Mouse (Mus musculus) T-helper 1 cell (primary cell): Measurements from ENCODE around the gene Ssr1.

Experiments
- in situ Hi-C: fragments of 300-600 bp; cut with MboI, MseI; formaldehyde crosslinking; loops from one replicate; pipeline ENCODE4 v1.15.1; 2025; ENCODE audit warnings: high pct_unique_total_duplicates

The Ssr1 gene

GRCm38 (mm10) chr13:37993704-37994404 lies at the start of gene Ssr1:
TSS of gene Ssr1 (minus strand) at chr13:37994217.
- in situ Hi-C loops = loop anchor here (5.0 kb wide), 1 partner anchor 43 kb away; the partner anchor contains the start of genes Cage1 and Riok1

GRCm38 (mm10) chr13:38037811-38038210 lies 43.8 kb upstream of the Ssr1 start:
- in situ Hi-C loops = loop anchor here (5.0 kb wide), 1 partner anchor 46 kb away; the partner anchor contains the start of gene Ssr1

DNA sequence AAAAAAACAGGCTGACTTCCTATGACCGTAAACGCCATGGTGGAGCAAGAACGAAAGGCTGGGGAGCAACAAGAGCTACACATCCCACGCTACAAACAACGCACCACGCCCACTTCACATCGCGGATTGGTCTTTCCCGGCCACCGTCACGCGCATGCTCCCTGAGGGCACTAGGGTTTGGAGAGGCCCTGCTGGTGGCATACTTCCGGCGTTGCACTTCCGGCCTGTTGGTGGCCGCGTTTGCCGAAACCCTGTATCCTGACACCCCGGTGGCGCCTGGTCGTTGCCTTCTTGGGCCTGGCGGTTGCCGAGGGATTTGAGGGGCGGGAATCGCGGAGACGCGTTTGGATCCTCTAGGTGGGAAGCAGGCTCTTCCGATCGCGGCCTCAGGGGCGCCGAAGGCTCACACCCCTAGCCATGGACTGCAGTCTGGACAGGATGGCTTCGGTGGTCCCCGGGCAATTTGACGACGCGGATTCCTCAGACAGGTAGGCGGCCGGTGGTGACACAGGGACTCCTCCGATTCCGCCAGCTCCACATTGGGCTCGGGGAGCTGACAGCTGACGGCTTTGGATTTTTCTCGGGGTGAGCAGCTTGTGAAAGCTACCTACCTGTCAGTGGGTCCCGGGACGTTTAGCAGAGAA lies 43.1 kb upstream of the Ssr1 start, which contains the start of gene Cage1:
Cage1 (minus strand) TSS at position 26 of the 644 bp plus-strand sequence.
- in situ Hi-C loops = loop anchor here (5.0 kb wide), 1 partner anchor 45 kb away; the partner anchor contains the start of gene Ssr1

DNA sequence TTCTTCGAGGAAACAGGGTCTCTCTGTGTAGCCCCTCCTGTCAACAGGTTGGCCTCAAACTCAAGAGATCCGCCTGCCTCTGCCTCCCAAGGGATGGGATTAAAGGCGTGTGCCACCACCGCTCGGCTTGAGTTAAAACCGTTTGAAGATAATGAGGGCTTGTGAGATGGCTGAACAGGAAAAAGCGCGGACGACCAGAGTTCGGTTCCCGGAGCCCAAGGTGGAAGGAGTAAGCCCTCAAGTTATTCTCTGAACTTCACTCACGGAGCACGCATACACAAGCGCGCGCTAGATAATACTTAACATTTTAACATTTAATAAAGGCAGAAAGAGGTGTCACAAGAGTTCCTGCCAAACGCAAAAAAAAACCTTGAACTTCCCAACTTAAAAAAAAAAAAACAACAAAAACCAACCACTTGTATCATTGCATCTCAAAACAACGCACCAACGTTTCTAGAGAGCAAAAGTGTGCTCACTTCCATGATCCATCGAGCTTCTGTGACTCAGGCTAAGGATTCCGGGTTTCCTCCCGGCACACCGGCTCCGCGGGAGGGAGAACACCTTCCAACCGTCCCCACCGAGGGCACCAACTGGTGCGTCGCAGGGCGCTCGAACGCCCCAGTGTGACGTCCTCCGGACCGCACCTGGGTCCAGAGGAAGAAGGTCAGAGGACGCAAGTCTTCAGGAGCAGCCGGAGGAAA lies 42.5 kb upstream of the Ssr1 start, which contains the start of gene Riok1:
Riok1 (plus strand) TSS at position 653 of the 701 bp plus-strand sequence.
- in situ Hi-C loops = loop anchor here (5.0 kb wide), 1 partner anchor 44 kb away; the partner anchor contains the start of gene Ssr1

DNA sequence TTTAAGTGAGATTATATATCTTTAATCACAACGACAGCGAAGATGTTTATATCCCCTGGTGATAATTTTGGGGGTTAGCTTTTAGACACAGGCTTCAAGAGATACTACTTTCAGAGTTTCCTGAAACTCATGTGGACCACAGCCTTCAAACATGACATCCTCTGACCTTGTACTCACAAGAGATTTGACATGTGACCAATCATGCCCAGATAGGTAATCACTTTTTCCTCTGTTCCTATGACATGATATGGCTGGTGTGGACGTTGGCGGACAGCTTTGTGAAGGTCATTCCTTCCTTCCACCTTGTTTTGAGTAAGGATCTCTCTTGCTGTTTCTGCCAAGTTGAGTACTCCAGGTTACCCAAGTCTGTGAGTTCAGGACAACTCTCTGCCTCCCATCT lies 34.4 kb upstream of the Ssr1 start:
- in situ Hi-C loops = no loop called here

GRCm38 (mm10) chr13:38027618-38028248 lies 33.7 kb upstream of the Ssr1 start:
- in situ Hi-C loops = no loop called here

- in situ Hi-C loops = no loop called here
Measured at GRCm38 (mm10) chr13:38025874-38026273, 31.9 kb upstream of the Ssr1 start.

DNA sequence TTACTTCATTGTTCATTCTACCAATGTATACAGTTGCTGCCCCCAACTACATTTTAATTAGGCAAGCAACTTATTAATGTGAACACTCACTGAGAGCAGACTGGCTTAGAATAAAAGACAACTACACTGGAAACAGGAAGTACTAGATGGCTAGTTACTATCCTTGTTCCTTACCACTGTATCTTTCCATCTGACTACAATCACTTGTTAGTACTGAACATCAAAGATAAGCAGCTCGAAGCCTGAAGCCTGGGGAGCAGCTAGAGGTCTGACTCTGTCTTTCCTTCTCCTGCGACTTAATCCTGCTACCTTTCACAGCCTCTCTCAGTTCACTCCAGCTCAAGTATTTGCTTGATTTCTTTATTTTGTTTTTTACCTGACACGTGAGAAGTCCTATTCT lies 24.8 kb upstream of the Ssr1 start:
- in situ Hi-C loops = no loop called here

- in situ Hi-C loops = no loop called here
Measured at GRCm38 (mm10) chr13:38015591-38015990, 21.6 kb upstream of the Ssr1 start.

DNA sequence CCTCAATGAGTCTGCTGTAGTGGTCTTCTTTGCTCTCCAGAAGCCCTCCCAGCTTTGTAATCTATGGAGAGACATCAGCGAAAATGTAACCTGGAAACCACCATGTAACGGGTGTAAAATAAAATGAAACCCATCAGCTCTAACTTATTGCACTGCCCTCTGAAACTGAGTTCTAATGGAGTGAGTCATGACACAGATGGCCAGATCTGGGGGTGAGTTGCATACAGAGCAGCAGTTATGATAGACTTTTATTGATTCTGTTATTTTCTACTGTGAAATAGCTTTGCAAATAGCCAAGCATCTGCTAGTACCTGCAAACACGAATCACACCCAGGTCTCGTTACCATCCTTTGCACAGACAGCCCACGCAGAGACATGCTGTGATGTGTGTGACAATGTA lies 18.4 kb upstream of the Ssr1 start:
- in situ Hi-C loops = no loop called here

- in situ Hi-C loops = no loop called here
Measured at GRCm38 (mm10) chr13:38010444-38010910, 16.5 kb upstream of the Ssr1 start.

DNA sequence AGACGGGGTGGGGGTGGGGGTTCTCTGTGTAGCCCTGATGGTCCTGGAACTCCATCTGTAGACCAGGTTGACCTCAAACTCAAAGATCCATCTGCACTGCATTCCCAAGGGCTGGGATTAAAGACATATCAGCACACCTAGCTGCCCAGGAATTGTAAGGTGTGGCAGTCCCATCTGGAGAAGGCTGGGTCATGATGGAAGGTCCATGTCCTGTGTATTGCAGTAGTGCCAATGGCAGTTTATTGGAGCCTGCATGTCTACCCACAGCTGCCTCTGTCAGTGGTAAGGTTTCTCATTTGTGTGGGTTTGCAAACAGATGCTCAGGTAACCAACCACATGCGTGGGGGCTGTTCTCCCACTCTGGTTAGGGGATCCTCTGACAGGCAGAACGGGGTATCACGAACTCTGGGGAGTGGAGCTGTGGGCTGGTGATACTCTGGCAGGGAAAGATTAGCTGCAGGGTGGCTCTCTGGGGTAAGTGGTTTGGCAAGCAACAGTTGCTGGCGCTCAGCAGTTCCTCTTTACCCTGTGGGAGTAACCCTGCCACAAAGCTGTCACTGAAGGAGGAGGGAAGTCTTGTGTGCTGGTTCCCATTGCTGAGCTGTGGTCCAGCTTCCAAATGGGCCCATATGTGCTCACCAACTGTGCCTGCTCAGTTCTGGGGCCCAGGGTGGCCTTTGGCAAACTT lies 15.8 kb upstream of the Ssr1 start:
- in situ Hi-C loops = no loop called here

DNA sequence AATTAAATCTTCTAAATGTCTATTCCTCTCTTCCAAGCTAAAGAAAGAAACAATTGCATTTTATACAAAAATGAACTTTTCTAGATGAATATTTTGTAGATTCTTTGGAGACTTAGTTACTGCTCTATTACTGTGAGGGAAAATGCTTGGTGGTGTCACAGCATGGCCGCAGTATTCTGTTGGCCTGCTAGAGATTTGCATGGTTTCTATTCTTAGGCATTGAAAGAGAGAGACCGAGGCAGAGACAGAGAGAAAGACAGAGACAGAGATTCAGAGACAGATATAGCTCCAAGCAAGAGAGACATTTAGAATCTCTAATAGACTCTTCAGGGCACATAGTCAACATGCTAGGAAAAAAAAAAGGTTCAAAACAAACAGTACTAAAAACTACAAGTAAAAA lies 14.0 kb upstream of the Ssr1 start:
- in situ Hi-C loops = no loop called here

GRCm38 (mm10) chr13:38002461-38002860 lies 8.4 kb upstream of the Ssr1 start:
- in situ Hi-C loops = no loop called here

DNA sequence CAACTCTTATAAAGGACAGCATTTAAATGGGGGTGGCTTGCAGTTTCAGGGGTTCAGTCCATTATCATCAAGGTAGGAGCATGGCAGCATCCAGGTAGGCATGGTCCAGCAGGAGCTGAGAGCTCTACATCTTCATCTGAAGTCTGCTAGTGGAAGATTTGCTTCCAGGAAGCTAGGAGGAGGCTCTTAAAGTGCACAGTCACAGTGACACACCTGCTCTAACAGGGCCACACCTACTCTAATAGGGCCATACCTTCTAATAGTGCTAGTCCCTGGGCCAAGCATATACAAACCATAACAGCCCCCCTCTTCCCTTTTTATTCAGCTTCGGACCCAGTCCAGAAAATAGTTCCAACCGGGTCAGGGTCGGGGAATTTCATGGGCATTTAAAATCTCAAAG lies 5.7 kb upstream of the Ssr1 start:
- in situ Hi-C loops = no loop called here

- in situ Hi-C loops = loop anchor here (5.0 kb wide), 1 partner anchor 43 kb away; the partner anchor contains the start of genes Cage1 and Riok1
Measured at GRCm38 (mm10) chr13:37994405-37994749, 360 bp upstream of the Ssr1 start.

DNA sequence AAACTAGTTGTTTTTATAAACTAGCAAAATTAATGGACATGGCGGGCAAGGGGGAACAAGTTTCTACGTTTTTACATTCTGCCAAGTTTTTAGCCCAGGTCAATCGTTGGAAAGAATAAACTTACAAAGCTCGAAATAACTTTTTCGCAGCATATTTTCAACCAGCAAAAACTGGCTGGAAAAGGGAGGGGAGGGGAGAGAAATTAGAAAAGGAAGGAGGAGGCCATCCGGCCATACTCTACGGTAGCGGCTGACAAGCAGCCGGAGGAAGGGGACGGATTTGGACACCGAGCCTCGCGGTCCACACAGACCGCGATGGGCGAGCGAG lies 677 bp downstream of the Ssr1 start:
- in situ Hi-C loops = loop anchor here (5.0 kb wide), 1 partner anchor 44 kb away; the partner anchor contains the start of genes Cage1 and Riok1

GRCm38 (mm10) chr13:37992638-37993371 lies 1.2 kb downstream of the Ssr1 start:
- in situ Hi-C loops = loop anchor here (5.0 kb wide), 1 partner anchor 44 kb away; the partner anchor contains the start of genes Cage1 and Riok1

GRCm38 (mm10) chr13:37989701-37990100 lies 4.3 kb downstream of the Ssr1 start:
- in situ Hi-C loops = loop anchor here (5.0 to 10.0 kb wide), 2 partner anchors 48 to 215 kb away; partner anchors contain the start of genes Cage1, Riok1 and Snrnp48

DNA sequence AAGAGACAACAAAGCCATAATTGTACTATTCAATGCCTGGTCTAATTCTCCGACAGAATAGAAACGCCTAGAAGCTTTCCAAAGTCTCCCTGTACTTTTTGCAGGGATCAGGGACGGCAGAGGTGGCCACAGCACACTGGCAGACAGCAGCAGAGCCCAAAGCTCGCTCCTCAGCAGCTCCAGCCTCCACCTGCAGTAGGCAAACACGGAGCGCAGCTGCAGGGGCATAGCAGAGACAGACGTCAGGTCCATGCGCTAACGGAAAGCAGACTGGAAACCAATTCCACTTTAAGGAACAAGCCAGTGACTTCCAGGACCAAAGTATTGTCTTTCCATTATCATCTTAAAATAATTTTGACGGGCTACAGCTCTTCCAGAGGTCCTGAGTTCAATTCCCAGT lies 7.9 kb downstream of the Ssr1 start:
- in situ Hi-C loops = loop anchor here (10.0 kb wide), 1 partner anchor 219 kb away; the partner anchor contains the start of gene Snrnp48
